Mouse (Mus musculus) limb, embryonic 13.5 days (tissue): Measurements from ENCODE around the gene Atp5f1. TPM values are rescaled to one million over a fixed set of nuclear protein-coding genes. Genes with fewer than 3 reads are reported as not detected.

Experiments used
- ATAC-seq: fragments of 200-750 bp; cut with Nextera tagmentation; 2 replicates; pipeline ENCODE4 v1.8.0; 2017; ENCODE audit warnings: low read depth, moderate number of reproducible peaks, moderate TSS enrichment; ENCODE audit not compliant: low FRiP score
- H3K27ac ChIP-seq: fragments of 300-500 bp; sonication (generic); 2 replicates; pipeline ENCODE4 v1.5.1; 2015; ENCODE audit warnings: inconsistent platforms, mild to moderate bottlenecking, moderate library complexity
- H3K27me3 ChIP-seq: fragments of 300-500 bp; sonication (generic); 2 replicates; pipeline ENCODE4 v1.6.1; 2015; ENCODE audit warnings: mild to moderate bottlenecking, inconsistent platforms
- H3K36me3 ChIP-seq: fragments of 300-500 bp; sonication (generic); 2 replicates; pipeline ENCODE4 v1.6.1; 2015; ENCODE audit warnings: inconsistent platforms, mild to moderate bottlenecking, moderate library complexity
- H3K4me1 ChIP-seq: fragments of 300-500 bp; sonication (generic); 2 replicates; pipeline ENCODE4 v1.6.1; 2015; ENCODE audit warnings: inconsistent platforms
- H3K4me2 ChIP-seq: fragments of 300-500 bp; sonication (generic); replicated peaks from 2 replicates; pipeline ENCODE4 v1.6.1; 2015; ENCODE audit warnings: inconsistent platforms, mild to moderate bottlenecking, moderate library complexity
- H3K4me3 ChIP-seq: fragments of 300-500 bp; sonication (generic); 2 replicates; pipeline ENCODE4 v1.5.1; 2015; ENCODE audit warnings: moderate library complexity, mild to moderate bottlenecking, inconsistent platforms
- H3K9ac ChIP-seq: fragments of 300-500 bp; sonication (generic); 2 replicates; pipeline ENCODE4 v1.6.1; 2015; ENCODE audit warnings: mild to moderate bottlenecking, inconsistent platforms
- H3K9me3 ChIP-seq: fragments of 300-500 bp; sonication (generic); 2 replicates; pipeline ENCODE4 v1.6.1; 2016; ENCODE audit warnings: inconsistent platforms
- WGBS: fragments of 180-500 bp; shearing (Covaris S2); methylation state at CpG from one replicate; pipeline ENCODE4 v1.1.7; 2015; 5-methylcytosine and 5-hydroxymethylcytosine counted together
- polyA plus RNA-seq: library from polyadenylated mRNA; unstranded; fragments of >200 nt; fragmentation: Nextera tagmentation; extraction: Ambion mirVana; gene quantifications from 2 replicates; pipeline ENCODE4 v1.2.1, GENCODE M21; 2015

Gene Atp5f1
- polyA plus RNA-seq, 1 experiment from 2014 or later = 456 TPM

DNA sequence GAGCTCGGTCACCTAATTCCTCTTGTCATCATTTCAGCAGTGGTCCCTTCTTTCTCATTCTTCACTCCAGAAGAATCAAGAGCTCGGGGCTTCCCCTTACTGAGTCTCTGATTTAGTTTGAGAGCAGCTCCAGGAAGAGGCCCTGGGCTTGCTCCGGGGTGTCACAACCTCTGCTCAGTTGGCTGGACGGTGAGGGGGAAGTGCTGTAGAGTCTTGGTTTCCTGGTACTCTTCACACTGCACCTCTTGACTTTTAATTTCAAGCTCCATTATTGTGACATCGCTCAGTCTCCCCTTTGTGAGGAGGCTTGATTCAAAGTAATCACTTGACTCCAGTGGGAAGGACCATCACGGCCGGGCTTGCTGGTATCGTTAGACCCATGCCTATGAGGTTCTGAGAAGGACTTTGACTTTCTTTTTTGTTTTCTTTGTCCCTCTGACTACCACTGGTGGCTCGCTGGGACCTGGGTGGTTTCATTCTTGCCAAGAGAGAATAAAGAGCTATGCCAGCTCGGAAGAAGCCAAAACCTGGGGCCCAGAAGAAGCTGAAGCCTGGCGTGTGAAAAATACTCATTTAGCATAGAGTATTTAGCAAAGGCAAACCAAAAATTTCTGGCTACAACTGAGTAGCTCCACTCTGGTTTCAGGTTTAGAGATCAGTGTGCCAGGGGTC is 49.2 kb downstream of the Atp5f1 start:
- no peak for ATAC-seq
- H3K4me1 ChIP-seq = no peaks in the 10 kb centered on the region
- no peak overlapping the region for H3K27ac ChIP-seq
- no peak overlapping the region for H3K4me3 ChIP-seq
- no peak overlapping the region for H3K4me2 ChIP-seq
- H3K27me3 ChIP-seq = no peaks in the 10 kb centered on the region
- no peaks in the 10 kb centered on the region for H3K9me3 ChIP-seq
- 81% methylated on average over 11 of the region's 11 CpGs for WGBS
- H3K36me3 ChIP-seq = no peaks in the 10 kb centered on the region
- H3K9ac ChIP-seq = no peak overlapping the region

- no peaks in the 10 kb centered on the region for H3K36me3 ChIP-seq
- no peak overlapping the region for H3K4me2 ChIP-seq
- H3K9ac ChIP-seq = no peak overlapping the region
- H3K27me3 ChIP-seq = no peaks in the 10 kb centered on the region
- WGBS = 87% methylated on average over 4 of the region's 4 CpGs
- H3K9me3 ChIP-seq = no peaks in the 10 kb centered on the region
- no peak overlapping the region for H3K27ac ChIP-seq
- no peaks in the 10 kb centered on the region for H3K4me1 ChIP-seq
- no peak for ATAC-seq
- H3K4me3 ChIP-seq = no peak overlapping the region
These were observed 50.9 kb downstream of the Atp5f1 start for GRCm38 (mm10) chr3:105908976-105909375.

DNA sequence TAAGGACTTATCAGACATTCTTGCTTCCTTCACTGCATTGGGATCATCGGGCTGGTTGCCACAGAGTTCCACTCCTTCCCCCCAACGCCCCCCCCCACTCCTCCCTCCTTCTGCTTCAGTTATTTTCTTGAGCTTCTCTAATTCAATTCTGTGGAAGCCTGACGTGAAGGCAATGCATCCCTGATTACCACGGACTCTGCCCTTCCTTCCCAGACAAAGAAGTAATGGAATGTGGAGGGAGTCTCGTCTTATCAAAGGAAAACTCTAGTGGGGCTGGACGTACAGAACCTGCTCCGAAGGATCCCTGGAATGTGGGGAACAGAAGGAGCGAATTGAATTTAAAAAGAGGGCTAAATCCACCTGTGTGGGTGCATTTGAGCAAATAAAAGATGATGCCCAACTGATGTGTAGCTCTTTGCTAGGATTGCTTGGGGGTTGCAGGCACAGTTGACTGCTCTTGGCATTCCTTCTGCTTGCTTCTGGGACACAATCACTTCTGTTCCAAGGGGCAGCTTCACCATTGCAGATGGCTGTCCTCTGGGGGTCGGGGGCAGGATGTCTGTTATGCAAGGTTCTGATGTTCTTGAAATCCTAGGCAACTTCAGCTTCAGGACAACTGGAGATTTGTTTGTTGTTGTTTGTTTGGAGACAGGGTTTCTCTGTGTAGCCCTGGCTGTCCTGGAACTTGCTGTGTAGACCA is 51.8 kb downstream of the Atp5f1 start:
- Histone ChIP-seq H3K9ac (no peak overlapping the region), H3K4me1 (no peaks in the 10 kb centered on the region), H3K27ac (no peak overlapping the region), H3K9me3 (no peaks in the 10 kb centered on the region), H3K4me3 (no peak overlapping the region), H3K27me3 (no peaks in the 10 kb centered on the region), H3K4me2 (no peak overlapping the region), H3K36me3 (no peaks in the 10 kb centered on the region)
- no peak for ATAC-seq
- WGBS = 69% methylated on average over 9 of the region's 9 CpGs

- WGBS = 93% methylated on average over 9 of the region's 9 CpGs
- no peaks in the 10 kb centered on the region for H3K27me3 ChIP-seq
- H3K36me3 ChIP-seq = no peaks in the 10 kb centered on the region
- no peaks in the 10 kb centered on the region for H3K9me3 ChIP-seq
- H3K4me1 ChIP-seq = 0 out of 2 replicates have a peak, but pooled peaks cover under 1% of the 10 kb centered on the region
- H3K4me2 ChIP-seq = no peak overlapping the region
- no peak overlapping the region for H3K9ac ChIP-seq
- no peak overlapping the region for H3K4me3 ChIP-seq
- H3K27ac ChIP-seq = no peak overlapping the region
- ATAC-seq = no peak
These were observed 55.2 kb downstream of the Atp5f1 start for GRCm38 (mm10) chr3:105904721-105905120.

DNA sequence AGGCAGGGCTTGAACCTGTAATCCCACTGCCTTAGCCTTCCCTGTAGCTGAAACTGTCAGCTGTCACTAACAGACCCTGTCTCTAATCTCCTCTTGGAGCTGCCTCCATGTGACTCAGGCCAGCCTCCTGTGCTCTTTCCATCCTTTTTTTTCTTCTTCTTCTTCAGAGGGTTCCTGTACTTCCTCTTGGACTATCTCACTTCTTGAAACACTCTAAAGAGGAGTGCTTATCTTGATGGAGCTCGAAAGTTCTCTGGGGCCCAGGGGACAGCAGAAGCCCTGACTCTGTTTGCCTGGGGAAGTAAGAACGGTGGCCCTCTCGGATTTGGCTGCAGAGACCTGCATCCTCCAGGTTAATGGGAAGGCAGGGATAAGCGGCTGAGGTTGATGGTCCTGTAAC is 55.7 kb downstream of the Atp5f1 start:
- WGBS = 71% methylated on average over 4 of the region's 4 CpGs
- H3K9me3 ChIP-seq = no peaks in the 10 kb centered on the region
- H3K4me1 ChIP-seq = 0 out of 2 replicates have a peak, but pooled peaks cover 5% of the 10 kb centered on the region

GRCm38 (mm10) chr3:105901468-105901867 is 58.4 kb downstream of the Atp5f1 start:
- ATAC-seq = no peak
- Histone ChIP-seq H3K9ac (no peak overlapping the region), H3K4me1 (0 out of 2 replicates have a peak, but pooled peaks cover 5% of the 10 kb centered on the region), H3K4me3 (no peak overlapping the region), H3K36me3 (no peaks in the 10 kb centered on the region), H3K27me3 (no peaks in the 10 kb centered on the region), H3K27ac (no peak overlapping the region), H3K9me3 (no peaks in the 10 kb centered on the region), H3K4me2 (no peak overlapping the region)
- 77% methylated on average over 4 of the region's 4 CpGs for WGBS

More for the DNA sequence above, 55.7 kb downstream of the Atp5f1 start:
- H3K36me3 ChIP-seq = no peaks in the 10 kb centered on the region
- H3K27me3 ChIP-seq = no peaks in the 10 kb centered on the region
- H3K4me3 ChIP-seq = no peak overlapping the region
- H3K4me2 ChIP-seq = no peak overlapping the region
- no peak overlapping the region for H3K27ac ChIP-seq
- ATAC-seq = no peak
- no peak overlapping the region for H3K9ac ChIP-seq

DNA sequence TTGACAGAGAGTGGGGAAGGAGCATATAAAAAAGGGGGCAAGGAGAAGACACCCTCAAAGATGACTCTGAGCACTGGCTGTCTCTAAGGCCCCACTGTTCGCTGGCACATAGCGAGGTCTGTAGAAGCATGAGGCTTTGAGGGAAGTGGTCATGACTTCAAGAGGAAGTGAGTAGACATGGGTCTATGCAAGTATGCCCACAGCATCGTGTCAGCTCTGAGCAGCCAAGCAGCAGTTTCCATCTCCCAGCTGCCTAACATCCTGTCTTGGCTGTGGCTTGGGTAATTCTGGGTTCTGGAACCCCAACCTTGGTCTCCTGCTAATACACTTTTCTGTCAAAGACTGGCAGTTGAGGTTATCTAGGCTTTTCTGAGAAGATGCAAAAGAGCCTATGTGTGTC is 59.2 kb downstream of the Atp5f1 start:
- Histone ChIP-seq H3K4me3 (no peak overlapping the region), H3K27me3 (no peaks in the 10 kb centered on the region), H3K27ac (no peak overlapping the region), H3K9ac (no peak overlapping the region), H3K36me3 (no peaks in the 10 kb centered on the region), H3K4me1 (0 out of 2 replicates have a peak, but pooled peaks cover 5% of the 10 kb centered on the region), H3K9me3 (no peaks in the 10 kb centered on the region), H3K4me2 (no peak overlapping the region)
- no peak for ATAC-seq
- 83% methylated on average over 3 of the region's 3 CpGs for WGBS

GRCm38 (mm10) chr3:105900266-105900665 is 59.6 kb downstream of the Atp5f1 start:
- H3K9ac ChIP-seq = no peak overlapping the region
- H3K36me3 ChIP-seq = no peaks in the 10 kb centered on the region
- H3K4me3 ChIP-seq = no peak overlapping the region
- no peak overlapping the region for H3K27ac ChIP-seq
- no peaks in the 10 kb centered on the region for H3K27me3 ChIP-seq
- H3K4me2 ChIP-seq = no peak overlapping the region
- ATAC-seq = no peak
- H3K4me1 ChIP-seq = peaks cover 7% of the 10 kb centered on the region
- WGBS = 77% methylated on average over 6 of the region's 6 CpGs
- no peaks in the 10 kb centered on the region for H3K9me3 ChIP-seq

GRCm38 (mm10) chr3:105899394-105900147 is 60.3 kb downstream of the Atp5f1 start:
- H3K9ac ChIP-seq = no peak overlapping the region
- H3K4me1 ChIP-seq = peaks cover 14% of the 10 kb centered on the region
- no peak overlapping the region for H3K27ac ChIP-seq
- ATAC-seq = peak; percentile 69
- no peaks in the 10 kb centered on the region for H3K9me3 ChIP-seq
- no peaks in the 10 kb centered on the region for H3K36me3 ChIP-seq
- no peak overlapping the region for H3K4me3 ChIP-seq
- WGBS = 41% methylated on average over 8 of the region's 8 CpGs
- H3K27me3 ChIP-seq = no peaks in the 10 kb centered on the region
- H3K4me2 ChIP-seq = 0 out of 2 replicates have a peak overlapping the region, but pooled peaks have one; percentile 9

DNA sequence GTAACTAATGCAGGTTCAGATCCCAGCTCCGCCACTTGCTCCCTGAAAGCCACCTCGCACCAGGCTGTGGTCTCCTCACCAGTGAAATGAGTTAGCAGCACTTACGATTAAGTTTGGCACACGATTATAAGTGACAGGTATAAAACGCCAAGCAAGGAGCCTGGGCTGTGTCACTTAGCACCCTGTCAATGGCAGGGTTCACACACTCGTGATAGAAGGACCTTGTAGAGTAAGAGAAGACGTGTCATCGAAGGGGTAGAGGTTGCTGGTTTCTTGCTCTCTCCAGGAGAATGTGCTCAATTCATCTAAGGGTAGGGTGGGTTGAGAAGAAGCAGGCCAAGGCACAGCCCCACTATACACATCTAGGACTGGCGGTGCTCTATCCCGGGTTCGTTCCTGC is 61.0 kb downstream of the Atp5f1 start:
- Histone ChIP-seq H3K9ac (no peak overlapping the region), H3K36me3 (no peaks in the 10 kb centered on the region), H3K4me2 (no peak overlapping the region), H3K27ac (no peak overlapping the region), H3K9me3 (no peaks in the 10 kb centered on the region), H3K4me1 (peaks cover 21% of the 10 kb centered on the region), H3K4me3 (no peak overlapping the region), H3K27me3 (no peaks in the 10 kb centered on the region)
- ATAC-seq = no peak
- WGBS = 80% methylated on average over 11 of the region's 11 CpGs

DNA sequence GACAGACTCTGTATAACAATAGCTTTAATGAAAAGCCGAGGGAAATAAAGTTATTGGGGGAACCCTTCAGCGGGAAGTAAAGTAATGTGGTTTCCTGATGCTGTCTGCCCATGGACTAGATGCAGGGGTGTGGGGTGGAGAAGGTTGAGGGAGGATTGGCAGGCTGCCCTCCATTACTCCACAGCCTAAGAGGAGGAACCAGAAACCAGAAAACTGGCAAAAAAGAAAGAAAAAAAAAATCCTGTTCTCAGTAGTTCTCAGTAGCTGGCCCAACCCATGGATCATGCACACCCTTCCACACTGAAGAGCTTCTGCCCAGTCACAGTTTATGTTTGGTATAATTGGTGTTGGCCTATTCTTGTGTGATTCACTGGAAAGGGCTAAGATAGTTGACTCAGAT is 61.6 kb downstream of the Atp5f1 start:
- no peak overlapping the region for H3K27ac ChIP-seq
- no peaks in the 10 kb centered on the region for H3K9me3 ChIP-seq
- no peak for ATAC-seq
- peaks cover 27% of the 10 kb centered on the region for H3K4me1 ChIP-seq
- H3K4me2 ChIP-seq = no peak overlapping the region
- 60% methylated on average over 2 of the region's 2 CpGs for WGBS
- H3K9ac ChIP-seq = no peak overlapping the region
- no peaks in the 10 kb centered on the region for H3K36me3 ChIP-seq
- no peaks in the 10 kb centered on the region for H3K27me3 ChIP-seq
- H3K4me3 ChIP-seq = no peak overlapping the region

DNA sequence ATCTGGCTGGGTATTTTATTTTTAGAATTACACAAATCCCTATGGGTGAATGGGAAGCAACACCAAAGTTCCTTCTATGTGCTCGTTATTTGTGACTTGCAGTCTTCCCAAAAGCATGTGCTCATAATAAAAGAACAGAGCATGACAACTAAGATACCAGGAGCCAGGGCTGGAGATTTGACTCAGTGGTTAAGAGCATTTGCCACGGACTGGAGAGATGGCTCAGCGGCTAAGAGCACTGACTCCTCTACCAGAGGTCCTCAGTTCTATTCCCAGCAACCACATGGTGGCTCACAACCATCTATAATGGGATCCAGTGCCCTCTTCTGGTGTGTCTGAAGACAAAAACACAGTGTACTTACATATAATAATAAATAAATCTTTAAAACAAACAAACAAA is 63.1 kb downstream of the Atp5f1 start:
- H3K36me3 ChIP-seq = no peaks in the 10 kb centered on the region

More for the DNA sequence above, 63.1 kb downstream of the Atp5f1 start:
- whole genome bisulfite sequencing = 80% methylated on average over 3 of the region's 3 CpGs
- no peak overlapping the region for H3K4me2 ChIP-seq
- no peak for ATAC-seq
- H3K4me1 ChIP-seq = peaks cover 39% of the 10 kb centered on the region
- no peaks in the 10 kb centered on the region for H3K9me3 ChIP-seq
- H3K4me3 ChIP-seq = no peak overlapping the region
- H3K27ac ChIP-seq = no peak overlapping the region
- no peaks in the 10 kb centered on the region for H3K27me3 ChIP-seq
- H3K9ac ChIP-seq = no peak overlapping the region
